Mouse (Mus musculus) hindbrain, embryonic 14.5 days (tissue): ENCODE results near the gene Ppp1r14a. TPM values are rescaled to one million over a fixed set of nuclear protein-coding genes. Genes with fewer than 3 reads are reported as not detected.

Experiments
- ATAC-seq: fragments of 200-750 bp; cut with Nextera tagmentation; 2 replicates; pipeline ENCODE4 v1.8.0; 2017; ENCODE audit warnings: moderate number of reproducible peaks, mild to moderate bottlenecking, moderate TSS enrichment, moderate library complexity; ENCODE audit not compliant: low FRiP score
- DNase-seq: peaks from one replicate; pipeline ENCODE4 v3.0.0-alpha.2; 2015; ENCODE audit warnings: low spot score
- H3K27ac ChIP-seq: fragments of 300-500 bp; sonication (generic); 2 replicates; pipeline ENCODE4 v1.5.1; 2014; ENCODE audit warnings: mild to moderate bottlenecking, moderate library complexity
- H3K27me3 ChIP-seq: fragments of 300-500 bp; sonication (generic); 2 replicates; pipeline ENCODE4 v1.6.1; 2014; ENCODE audit warnings: mild to moderate bottlenecking, low read length, mixed read lengths; ENCODE audit not compliant: control insufficient read depth, insufficient read depth
- H3K36me3 ChIP-seq: fragments of 300-500 bp; sonication (generic); replicated peaks from 2 replicates; pipeline ENCODE4 v1.6.1; 2014; ENCODE audit not compliant: control insufficient read depth, insufficient read depth
- H3K4me1 ChIP-seq: fragments of 300-500 bp; sonication (generic); replicated peaks from 2 replicates; pipeline ENCODE4 v1.6.1; 2014; ENCODE audit warnings: antibody characterized with exemption, low read length, mixed read lengths; ENCODE audit not compliant: control insufficient read depth, insufficient read depth
- H3K4me2 ChIP-seq: fragments of 300-500 bp; sonication (generic); replicated peaks from 2 replicates; pipeline ENCODE4 v1.6.1; 2014; ENCODE audit warnings: mild to moderate bottlenecking, moderate library complexity
- H3K4me3 ChIP-seq: fragments of 300-500 bp; sonication (generic); replicated peaks from 2 replicates; pipeline ENCODE4 v1.5.1; 2014; ENCODE audit warnings: mild to moderate bottlenecking, low read length
- H3K9ac ChIP-seq: fragments of 300-500 bp; sonication (generic); 2 replicates; pipeline ENCODE4 v1.6.1; 2014
- H3K9me3 ChIP-seq: fragments of 300-500 bp; sonication (generic); 2 replicates; pipeline ENCODE4 v1.6.1; 2016; ENCODE audit warnings: low read length; ENCODE audit not compliant: control insufficient read depth
- WGBS: fragments of 180-500 bp; shearing (Covaris S2); extraction: QIAGEN DNeasy Blood & Tissue Kit; methylation state at CpG from one replicate; pipeline ENCODE4 v1.1.7; 2014; 5-methylcytosine and 5-hydroxymethylcytosine counted together
- polyA plus RNA-seq: library from polyadenylated mRNA; unstranded; fragments of >200 nt; fragmentation: Nextera tagmentation; extraction: Ambion mirVana; gene quantifications from 2 replicates; pipeline ENCODE4 v1.2.1, GENCODE M21; 2014

Gene Ppp1r14a
- polyA plus RNA-seq, 1 experiment from 2014 or later, result 2.2 TPM

GRCm38 (mm10) chr7:29316137-29316734, 27.1 kb downstream of the Ppp1r14a start:
- ATAC-seq, result no peak
- 45% methylated on average over 17 of the region's 17 CpGs for WGBS

GRCm38 (mm10) chr7:29316976-29317375, 27.9 kb downstream of the Ppp1r14a start:
- DNase-seq (peak; percentile 55), ATAC-seq (peak; percentile 26)
- 2% methylated on average over 10 of the region's 10 CpGs for WGBS
- H3K9me3 ChIP-seq, result no peaks in the 10 kb centered on the region
- H3K4me3 ChIP-seq, result no peak overlapping the region
- peak overlapping the region; percentile 42 for H3K4me2 ChIP-seq
- no peaks in the 10 kb centered on the region for H3K27me3 ChIP-seq
- H3K36me3 ChIP-seq, result peaks cover 30% of the 10 kb centered on the region
- peak overlapping the region; percentile 95 for H3K27ac ChIP-seq
- peaks cover 91% of the 10 kb centered on the region for H3K4me1 ChIP-seq
- H3K9ac ChIP-seq, result peak overlapping the region; percentile 53

More at GRCm38 (mm10) chr7:29316137-29316734, 27.1 kb downstream of the Ppp1r14a start:
- no peaks in the 10 kb centered on the region for H3K9me3 ChIP-seq
- no peak overlapping the region for H3K4me3 ChIP-seq
- H3K4me2 ChIP-seq, result no peak overlapping the region
- peaks cover 38% of the 10 kb centered on the region for H3K36me3 ChIP-seq
- no peaks in the 10 kb centered on the region for H3K27me3 ChIP-seq
- H3K4me1 ChIP-seq, result peaks cover 85% of the 10 kb centered on the region
- no peak for DNase-seq
- H3K27ac ChIP-seq, result peak overlapping the region; percentile 95
- peak overlapping the region; percentile 53 for H3K9ac ChIP-seq

- peak overlapping the region; percentile 42 for H3K4me2 ChIP-seq
- no peaks in the 10 kb centered on the region for H3K9me3 ChIP-seq
- H3K4me3 ChIP-seq, result no peak overlapping the region
- ATAC-seq (peak; percentile 57), DNase-seq (peak; percentile 84)
- peaks cover 90% of the 10 kb centered on the region for H3K4me1 ChIP-seq
- H3K27me3 ChIP-seq, result no peaks in the 10 kb centered on the region
- 4% methylated on average over 2 of the region's 2 CpGs for WGBS
- H3K27ac ChIP-seq, result peak overlapping the region; percentile 95
- peaks cover 26% of the 10 kb centered on the region for H3K36me3 ChIP-seq
- peak overlapping the region; percentile 53 for H3K9ac ChIP-seq
Observed at GRCm38 (mm10) chr7:29317558-29317957, 28.4 kb downstream of the Ppp1r14a start.

GRCm38 (mm10) chr7:29318115-29318911, 29.2 kb downstream of the Ppp1r14a start:
- DNase-seq (peak; percentile 47), ATAC-seq (peak; percentile 5; the same call in 1 of the 2 replicates)
- Histone ChIP-seq H3K36me3 (peaks cover 25% of the 10 kb centered on the region), H3K9ac (peak overlapping the region; percentile 30; the same call in 1 of the 2 replicates), H3K27me3 (no peaks in the 10 kb centered on the region), H3K4me2 (peak overlapping the region; percentile 42), H3K27ac (peak overlapping the region; percentile 95), H3K9me3 (no peaks in the 10 kb centered on the region), H3K4me1 (peaks cover 83% of the 10 kb centered on the region), H3K4me3 (peak overlapping the region; percentile 5)
- WGBS, result 3% methylated on average over 17 of the region's 18 CpGs

- peaks cover 26% of the 10 kb centered on the region for H3K36me3 ChIP-seq
- WGBS, result 11% methylated on average over 19 of the region's 19 CpGs
- DNase-seq, result peak; percentile 38
- H3K27ac ChIP-seq, result peak overlapping the region; percentile 95
- ATAC-seq, result no peak
- peaks cover 70% of the 10 kb centered on the region for H3K4me1 ChIP-seq
- H3K4me2 ChIP-seq, result peak overlapping the region; percentile 42
- 0 out of 2 replicates have a peak overlapping the region, but pooled peaks have one; percentile 5 for H3K4me3 ChIP-seq
- H3K9ac ChIP-seq, result peak overlapping the region; percentile 38
- no peaks in the 10 kb centered on the region for H3K27me3 ChIP-seq
- H3K9me3 ChIP-seq, result no peaks in the 10 kb centered on the region
Observed at GRCm38 (mm10) chr7:29319337-29320307, 30.5 kb downstream of the Ppp1r14a start.

GRCm38 (mm10) chr7:29327087-29327486, 38.0 kb downstream of the Ppp1r14a start:
- no peaks in the 10 kb centered on the region for H3K27me3 ChIP-seq
- no peak for DNase-seq
- no peak overlapping the region for H3K9ac ChIP-seq
- no peak overlapping the region for H3K27ac ChIP-seq
- H3K4me2 ChIP-seq, result no peak overlapping the region
- 87% methylated on average over 6 of the region's 6 CpGs for WGBS
- peaks cover 73% of the 10 kb centered on the region for H3K36me3 ChIP-seq
- no peak overlapping the region for H3K4me3 ChIP-seq
- no peaks in the 10 kb centered on the region for H3K4me1 ChIP-seq
- no peak for ATAC-seq
- no peaks in the 10 kb centered on the region for H3K9me3 ChIP-seq

GRCm38 (mm10) chr7:29328984-29329383, 39.9 kb downstream of the Ppp1r14a start:
- DNase-seq, result no peak
- Histone ChIP-seq H3K27me3 (no peaks in the 10 kb centered on the region), H3K4me1 (no peaks in the 10 kb centered on the region), H3K9ac (no peak overlapping the region), H3K36me3 (peaks cover 64% of the 10 kb centered on the region), H3K4me2 (no peak overlapping the region), H3K9me3 (no peaks in the 10 kb centered on the region), H3K27ac (no peak overlapping the region), H3K4me3 (no peak overlapping the region)
- ATAC-seq, result no peak
- 85% methylated on average over 16 of the region's 16 CpGs for WGBS

- Histone ChIP-seq H3K9ac (no peak overlapping the region), H3K9me3 (no peaks in the 10 kb centered on the region), H3K27me3 (no peaks in the 10 kb centered on the region), H3K27ac (no peak overlapping the region; the same call in 1 of the 2 replicates), H3K36me3 (peaks cover 46% of the 10 kb centered on the region), H3K4me3 (no peak overlapping the region), H3K4me1 (no peaks in the 10 kb centered on the region), H3K4me2 (no peak overlapping the region)
- WGBS, result 63% methylated on average over 6 of the region's 7 CpGs
- no peak for DNase-seq
- no peak for ATAC-seq
Observed at GRCm38 (mm10) chr7:29334156-29334555, 45.0 kb downstream of the Ppp1r14a start.
